Mouse (Mus musculus) bone marrow, adult 2 months (tissue): ENCODE results near the gene Dusp7.

Experiments
- CTCF ChIP-seq: fragments of 200-500 bp; IDR thresholded peaks from 2 replicates; pipeline ENCODE4 v1.5.1; 2011; ENCODE audit warnings: low read length, control low read depth; ENCODE audit not compliant: control insufficient read depth, insufficient read depth
- POLR2A ChIP-seq: fragments of 200-500 bp; IDR thresholded peaks from 2 replicates; pipeline ENCODE4 v1.6.1; 2011; ENCODE audit warnings: low read depth, mild to moderate bottlenecking, control low read depth, low read length, borderline replicate concordance; ENCODE audit not compliant: control insufficient read depth

- TF ChIP-seq POLR2A, result peak; percentile 20; the same call in 1 of the 2 replicates
- TF ChIP-seq CTCF, result no peak
Observed at GRCm38 (mm10) chr9:106371776-106372175, 3.3 kb downstream of the Dusp7 start.
